Mouse (Mus musculus) limb, embryonic 11.5 days (tissue): ENCODE measurements around the gene Rnpep. TPM values are rescaled to one million over a fixed set of nuclear protein-coding genes. Genes with fewer than 3 reads are reported as not detected.
"Not testable (repeated sequence)": the region's sequence is repeated elsewhere in the genome, so short reads cannot be mapped to it uniquely, and the experiment has no call there.

Source experiments
- ATAC-seq: fragments of 200-750 bp; cut with Nextera tagmentation; 2 replicates; pipeline ENCODE4 v1.8.0; 2017; ENCODE audit warnings: low read depth; ENCODE audit not compliant: insufficient number of reproducible peaks, low FRiP score, low TSS enrichment
- DNase-seq: peaks from one replicate; pipeline ENCODE4 v3.0.0-alpha.2; 2015; ENCODE audit warnings: low spot score
- H3K27ac ChIP-seq: fragments of 300-500 bp; sonication (generic); replicated peaks from 2 replicates; pipeline ENCODE4 v1.5.1; 2014; ENCODE audit warnings: low read depth, mild to moderate bottlenecking, low read length
- H3K27me3 ChIP-seq: fragments of 300-500 bp; sonication (generic); 2 replicates; pipeline ENCODE4 v1.6.1; 2014; ENCODE audit warnings: mild to moderate bottlenecking, low read length, mixed read lengths; ENCODE audit not compliant: control insufficient read depth, insufficient read depth
- H3K36me3 ChIP-seq: fragments of 300-500 bp; sonication (generic); 2 replicates; pipeline ENCODE4 v1.6.1; 2014; ENCODE audit warnings: mild to moderate bottlenecking, low read length, moderate library complexity, mixed read lengths; ENCODE audit not compliant: control insufficient read depth, insufficient read depth
- H3K4me1 ChIP-seq: fragments of 300-500 bp; sonication (generic); 2 replicates; pipeline ENCODE4 v1.6.1; 2014; ENCODE audit warnings: low read length, mixed read lengths; ENCODE audit not compliant: control insufficient read depth, insufficient read depth
- H3K4me2 ChIP-seq: fragments of 300-500 bp; sonication (generic); 2 replicates; pipeline ENCODE4 v1.6.1; 2014; ENCODE audit warnings: low read depth, mild to moderate bottlenecking, moderate library complexity; ENCODE audit not compliant: severe bottlenecking
- H3K4me3 ChIP-seq: fragments of 300-500 bp; sonication (generic); 2 replicates; pipeline ENCODE4 v1.5.1; 2014; ENCODE audit warnings: low read depth, low read length
- H3K9ac ChIP-seq: fragments of 300-500 bp; sonication (generic); 2 replicates; pipeline ENCODE4 v1.6.1; 2014; ENCODE audit warnings: mild to moderate bottlenecking, low read length
- H3K9me3 ChIP-seq: fragments of 300-500 bp; sonication (generic); 2 replicates; pipeline ENCODE4 v1.6.1; 2016; ENCODE audit warnings: low read length; ENCODE audit not compliant: control insufficient read depth
- WGBS: fragments of 180-500 bp; shearing (Covaris S2); extraction: QIAGEN DNeasy Blood & Tissue Kit; methylation state at CpG from one replicate; pipeline ENCODE4 v1.1.7; 2014; 5-methylcytosine and 5-hydroxymethylcytosine counted together
- polyA plus RNA-seq: library from polyadenylated mRNA; unstranded; fragments of >200 nt; fragmentation: Nextera tagmentation; extraction: Ambion mirVana; gene quantifications from 2 replicates; pipeline ENCODE4 v1.2.1, GENCODE M21; 2014

Rnpep gene
- polyA plus RNA-seq, 1 experiment from 2014 or later: 112 TPM

- H3K4me3 ChIP-seq: no peak overlapping the region
- 90% methylated on average over 6 of the region's 6 CpGs for WGBS
- H3K4me1 ChIP-seq: no peaks in the 10 kb centered on the region
- ATAC-seq (no peak), DNase-seq (no peak)
- no peaks in the 10 kb centered on the region for H3K27me3 ChIP-seq
- H3K9ac ChIP-seq: no peak overlapping the region
- H3K4me2 ChIP-seq: no peak overlapping the region
- no peaks in the 10 kb centered on the region for H3K9me3 ChIP-seq
- no peak overlapping the region for H3K27ac ChIP-seq
- H3K36me3 ChIP-seq: no peaks in the 10 kb centered on the region
Measured at GRCm38 (mm10) chr1:135233961-135234360, 49.9 kb downstream of the Rnpep start.

GRCm38 (mm10) chr1:135231878-135232277 lies 52.0 kb downstream of the Rnpep start:
- H3K36me3 ChIP-seq, H3K4me1 ChIP-seq: not testable (repeated sequence)

GRCm38 (mm10) chr1:135227339-135227950 lies 56.4 kb downstream of the Rnpep start:
- Histone ChIP-seq H3K4me3 (no peak overlapping the region), H3K4me2 (no peak overlapping the region), H3K4me1 (no peaks in the 10 kb centered on the region), H3K36me3 (no peaks in the 10 kb centered on the region), H3K9me3 (no peaks in the 10 kb centered on the region), H3K9ac (no peak overlapping the region), H3K27ac (no peak overlapping the region), H3K27me3 (no peaks in the 10 kb centered on the region)
- DNase-seq: no peak
- ATAC-seq: no peak
- 83% methylated on average over 13 of the region's 13 CpGs for WGBS

More at GRCm38 (mm10) chr1:135231878-135232277, 52.0 kb downstream of the Rnpep start:
- ATAC-seq, H3K27me3 ChIP-seq, H3K9me3 ChIP-seq, H3K4me2 ChIP-seq, DNase-seq, H3K27ac ChIP-seq, H3K9ac ChIP-seq, H3K4me3 ChIP-seq: not testable (repeated sequence)
- WGBS: 75% methylated on average over 20 of the region's 20 CpGs

- Histone ChIP-seq H3K4me3 (no peak overlapping the region), H3K36me3 (no peaks in the 10 kb centered on the region), H3K27me3 (no peaks in the 10 kb centered on the region), H3K9ac (no peak overlapping the region), H3K27ac (no peak overlapping the region), H3K9me3 (no peaks in the 10 kb centered on the region), H3K4me2 (no peak overlapping the region), H3K4me1 (no peaks in the 10 kb centered on the region)
- DNase-seq: no peak
- WGBS: 44% methylated on average over 6 of the region's 6 CpGs
- no peak for ATAC-seq
Measured at GRCm38 (mm10) chr1:135224981-135225604, 58.8 kb downstream of the Rnpep start.

GRCm38 (mm10) chr1:135224147-135224546 lies 59.7 kb downstream of the Rnpep start:
- ATAC-seq (no peak), DNase-seq (no peak)
- Histone ChIP-seq H3K4me2 (no peak overlapping the region), H3K9ac (no peak overlapping the region), H3K4me1 (no peaks in the 10 kb centered on the region), H3K9me3 (no peaks in the 10 kb centered on the region), H3K36me3 (no peaks in the 10 kb centered on the region), H3K27me3 (no peaks in the 10 kb centered on the region), H3K27ac (no peak overlapping the region), H3K4me3 (no peak overlapping the region)
- whole genome bisulfite sequencing: 86% methylated on average over 3 of the region's 3 CpGs

GRCm38 (mm10) chr1:135217607-135218233 lies 66.2 kb downstream of the Rnpep start:
- 0 out of 2 replicates have a peak overlapping the region, but pooled peaks have one; percentile 36 for H3K27ac ChIP-seq
- no peaks in the 10 kb centered on the region; the same call in 1 of the 2 replicates for H3K4me1 ChIP-seq
- no peaks in the 10 kb centered on the region for H3K36me3 ChIP-seq
- no peaks in the 10 kb centered on the region for H3K27me3 ChIP-seq
- H3K4me3 ChIP-seq: no peak overlapping the region
- H3K9ac ChIP-seq: no peak overlapping the region
- H3K9me3 ChIP-seq: no peaks in the 10 kb centered on the region
- no peak for ATAC-seq
- H3K4me2 ChIP-seq: no peak overlapping the region
- WGBS: 55% methylated on average over 13 of the region's 13 CpGs
- no peak for DNase-seq

GRCm38 (mm10) chr1:135213772-135214640 lies 69.9 kb downstream of the Rnpep start:
- Histone ChIP-seq H3K4me1 (no peaks in the 10 kb centered on the region; the same call in 1 of the 2 replicates), H3K36me3 (no peaks in the 10 kb centered on the region), H3K4me3 (no peak overlapping the region), H3K9me3 (no peaks in the 10 kb centered on the region), H3K9ac (no peak overlapping the region), H3K27me3 (no peaks in the 10 kb centered on the region), H3K4me2 (no peak overlapping the region), H3K27ac (no peak overlapping the region)
- 85% methylated on average over 9 of the region's 9 CpGs for WGBS
- no peak for ATAC-seq
- no peak for DNase-seq
